Mouse (Mus musculus): Measurements from ENCODE around the gene Wwox. TPM values are rescaled to one million over a fixed set of nuclear protein-coding genes. Genes with fewer than 3 reads are reported as not detected.

Gene Wwox
- polyA plus RNA-seq, 1 experiment from 2014 or later, result 13.3 TPM

DNA sequence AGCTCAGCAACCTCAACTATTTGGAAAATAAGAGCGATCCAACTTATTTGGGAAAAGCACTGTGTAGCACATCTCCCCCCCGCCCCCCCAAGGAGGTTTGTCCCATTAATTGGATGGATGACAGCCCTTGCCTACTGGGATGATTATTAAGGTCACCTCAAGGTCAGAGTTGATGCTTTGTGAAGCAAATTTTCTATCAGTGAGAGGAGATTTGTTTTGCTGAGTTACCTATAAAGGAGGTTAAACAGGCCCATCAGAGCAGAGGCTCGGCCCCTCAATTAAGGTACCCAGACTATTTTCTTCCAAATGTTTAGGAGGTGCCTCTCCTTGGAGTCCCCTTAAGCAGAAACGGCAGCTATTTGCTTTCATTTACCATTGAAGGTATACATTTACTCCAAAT, 247.0 kb downstream of the Wwox start:
- Histone ChIP-seq H3K9ac (ENCODE audit: low read depth, low read length) (no peak overlapping the region), H3K27ac (ENCODE audit: low read length) (no peak overlapping the region), H3K4me2 (ENCODE audit: low read length) (no peak overlapping the region), H3K27me3 (ENCODE audit: control insufficient read depth, insufficient read depth, low read depth, low read length) (no peaks in the 10 kb centered on the region), H3K36me3 (ENCODE audit: control insufficient read depth, insufficient read depth, low read length) (no peaks in the 10 kb centered on the region), H3K4me1 (ENCODE audit: control insufficient read depth, insufficient read depth, low read length) (no peaks in the 10 kb centered on the region; the same call in 1 of the 2 replicates), H3K9me3 (replicated peaks; ENCODE audit: control insufficient read depth, low read length, poor library complexity, severe bottlenecking) (no peaks in the 10 kb centered on the region), H3K4me3 (ENCODE audit: low read depth, low read length) (no peak overlapping the region)
- ATAC-seq, result no peak
- WGBS, result 89% methylated on average over 4 of the region's 4 CpGs

- WGBS, result 85% methylated on average over 11 of the region's 11 CpGs
- Histone ChIP-seq H3K4me2 (ENCODE audit: low read length) (no peak overlapping the region), H3K9ac (ENCODE audit: low read depth, low read length) (no peak overlapping the region), H3K4me3 (ENCODE audit: low read depth, low read length) (no peak overlapping the region), H3K9me3 (replicated peaks; ENCODE audit: control insufficient read depth, low read length, poor library complexity, severe bottlenecking) (no peaks in the 10 kb centered on the region), H3K27ac (ENCODE audit: low read length) (no peak overlapping the region), H3K36me3 (ENCODE audit: control insufficient read depth, insufficient read depth, low read length) (no peaks in the 10 kb centered on the region), H3K4me1 (ENCODE audit: control insufficient read depth, insufficient read depth, low read length) (no peaks in the 10 kb centered on the region), H3K27me3 (ENCODE audit: control insufficient read depth, insufficient read depth, low read depth, low read length) (no peaks in the 10 kb centered on the region)
- no peak for ATAC-seq
These were observed 249.3 kb downstream of the Wwox start for GRCm38 (mm10) chr8:114688732-114689131.

DNA sequence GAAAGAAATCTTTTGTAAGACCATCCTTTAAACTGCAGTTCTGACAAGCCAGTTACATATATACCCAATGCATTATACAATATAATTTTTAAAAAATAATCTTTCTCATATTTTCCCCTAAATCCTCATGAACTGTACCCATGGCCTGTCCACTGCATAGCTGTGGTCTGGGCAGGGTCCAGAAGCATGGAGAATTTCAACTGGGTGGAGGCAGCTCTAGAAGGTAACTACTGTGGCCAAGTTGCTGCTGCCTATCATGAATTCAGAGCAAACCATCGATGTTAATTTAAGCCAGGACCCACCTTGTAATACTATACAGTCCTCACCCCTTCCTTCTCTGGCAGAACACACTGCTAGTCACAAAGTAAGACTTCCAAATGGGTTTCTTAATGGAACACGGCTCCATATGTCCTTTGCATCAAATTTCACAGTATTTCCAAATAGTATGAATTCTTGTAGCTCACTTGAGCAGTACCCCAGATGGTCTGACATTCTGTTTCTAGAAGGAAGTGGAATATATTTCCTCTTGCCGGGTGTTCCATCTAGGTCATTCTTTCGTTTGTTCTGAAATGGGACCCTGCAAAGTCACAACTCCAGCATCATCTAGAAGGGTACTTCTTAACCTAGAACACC, 255.2 kb downstream of the Wwox start:
- Histone ChIP-seq H3K27me3 (ENCODE audit: control insufficient read depth, insufficient read depth, low read depth, low read length) (no peaks in the 10 kb centered on the region), H3K4me2 (ENCODE audit: low read length) (no peak overlapping the region), H3K9ac (ENCODE audit: low read depth, low read length) (no peak overlapping the region), H3K4me3 (ENCODE audit: low read depth, low read length) (no peak overlapping the region), H3K4me1 (ENCODE audit: control insufficient read depth, insufficient read depth, low read length) (no peaks in the 10 kb centered on the region), H3K27ac (ENCODE audit: low read length) (no peak overlapping the region), H3K36me3 (ENCODE audit: control insufficient read depth, insufficient read depth, low read length) (no peaks in the 10 kb centered on the region), H3K9me3 (replicated peaks; ENCODE audit: control insufficient read depth, low read length, poor library complexity, severe bottlenecking) (no peaks in the 10 kb centered on the region)
- ATAC-seq, result no peak
- 91% methylated on average over 4 of the region's 4 CpGs for WGBS

DNA sequence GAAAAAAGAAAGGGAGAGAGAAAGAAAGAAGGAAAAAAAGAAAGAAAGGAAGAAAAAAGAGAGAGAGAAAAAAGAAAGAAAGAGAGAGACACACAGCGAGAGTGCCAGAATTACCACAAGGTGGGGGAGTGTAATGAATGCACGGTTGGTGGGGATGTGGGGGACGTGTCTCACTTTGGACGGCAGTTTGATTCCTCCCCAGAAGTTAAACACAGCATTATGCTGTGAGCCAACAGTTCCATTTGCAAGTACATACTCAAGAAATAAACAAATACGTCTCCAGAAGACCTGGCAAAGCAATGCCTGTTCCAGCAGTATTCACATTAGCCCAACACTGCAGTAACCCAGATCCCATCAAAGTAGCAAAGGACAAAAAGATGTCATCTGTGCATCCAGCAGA, 264.1 kb downstream of the Wwox start:
- Histone ChIP-seq H3K27me3 (ENCODE audit: control insufficient read depth, insufficient read depth, low read depth, low read length) (no peaks in the 10 kb centered on the region), H3K4me2 (ENCODE audit: low read length) (no peak overlapping the region), H3K4me3 (ENCODE audit: low read depth, low read length) (no peak overlapping the region), H3K9ac (ENCODE audit: low read depth, low read length) (no peak overlapping the region), H3K9me3 (replicated peaks; ENCODE audit: control insufficient read depth, low read length, poor library complexity, severe bottlenecking) (no peaks in the 10 kb centered on the region), H3K36me3 (ENCODE audit: control insufficient read depth, insufficient read depth, low read length) (no peaks in the 10 kb centered on the region), H3K4me1 (ENCODE audit: control insufficient read depth, insufficient read depth, low read length) (peaks cover 8% of the 10 kb centered on the region), H3K27ac (ENCODE audit: low read length) (no peak overlapping the region)
- WGBS, result 76% methylated on average over 5 of the region's 5 CpGs
- ATAC-seq, result no peak

- Histone ChIP-seq H3K36me3 (ENCODE audit: control insufficient read depth, insufficient read depth, low read length) (no peaks in the 10 kb centered on the region), H3K4me1 (ENCODE audit: control insufficient read depth, insufficient read depth, low read length) (peaks cover 8% of the 10 kb centered on the region), H3K27me3 (ENCODE audit: control insufficient read depth, insufficient read depth, low read depth, low read length) (no peaks in the 10 kb centered on the region), H3K4me3 (ENCODE audit: low read depth, low read length) (no peak overlapping the region), H3K4me2 (ENCODE audit: low read length) (no peak overlapping the region), H3K27ac (ENCODE audit: low read length) (peak overlapping the region; percentile 50), H3K9ac (ENCODE audit: low read depth, low read length) (0 out of 2 replicates have a peak overlapping the region, but pooled peaks have one; percentile 14), H3K9me3 (replicated peaks; ENCODE audit: control insufficient read depth, low read length, poor library complexity, severe bottlenecking) (no peaks in the 10 kb centered on the region)
- WGBS, result 34% methylated on average over 15 of the region's 15 CpGs
- peak; percentile 48; the same call in 1 of the 2 replicates for ATAC-seq
These were observed 268.2 kb downstream of the Wwox start for GRCm38 (mm10) chr8:114707538-114708138.

DNA sequence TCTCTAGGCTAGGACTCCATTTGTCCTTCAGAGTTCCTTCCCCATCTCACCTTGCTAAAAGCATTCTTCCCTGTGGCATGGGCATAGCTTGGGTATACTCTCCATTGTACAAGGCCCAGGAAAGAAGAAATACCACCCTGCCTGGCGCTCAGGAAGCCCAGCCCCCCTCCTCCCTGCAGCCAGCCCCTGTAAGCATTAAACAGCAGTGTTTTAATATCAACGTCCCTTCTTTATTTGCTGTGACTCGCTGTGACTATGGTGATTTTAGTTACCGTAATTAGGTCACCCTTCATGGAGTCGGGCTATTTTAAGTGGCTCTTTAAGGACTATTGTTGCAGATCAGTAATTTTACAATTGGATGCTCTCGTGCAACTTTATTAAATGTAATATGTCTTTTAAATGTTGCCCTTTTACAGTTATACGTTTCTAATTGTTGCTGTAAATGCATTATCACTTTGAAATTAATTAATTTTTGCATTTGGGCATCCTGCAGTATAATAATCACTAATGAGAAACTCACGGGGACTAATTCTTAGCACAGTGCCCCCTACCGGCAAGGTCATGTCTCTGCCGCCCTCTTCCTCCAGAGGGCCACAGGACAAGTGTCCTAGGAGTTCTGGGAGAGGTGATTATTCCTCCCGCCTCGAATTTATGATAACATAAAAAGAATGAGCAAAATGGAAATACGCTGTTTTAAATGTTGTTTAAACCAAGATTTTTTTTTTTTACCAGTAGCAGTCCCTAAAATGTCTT, 276.0 kb downstream of the Wwox start:
- H3K36me3 ChIP-seq (ENCODE audit: control insufficient read depth, insufficient read depth, low read length), result no peaks in the 10 kb centered on the region
- WGBS, result 59% methylated on average over 13 of the region's 13 CpGs
- H3K4me3 ChIP-seq (ENCODE audit: low read depth, low read length), result no peak overlapping the region
- no peaks in the 10 kb centered on the region for H3K27me3 ChIP-seq (ENCODE audit: control insufficient read depth, insufficient read depth, low read depth, low read length)
- no peaks in the 10 kb centered on the region for H3K9me3 ChIP-seq (replicated peaks; ENCODE audit: control insufficient read depth, low read length, poor library complexity, severe bottlenecking)
- no peak overlapping the region for H3K9ac ChIP-seq (ENCODE audit: low read depth, low read length)
- no peak for ATAC-seq
- no peaks in the 10 kb centered on the region for H3K4me1 ChIP-seq (ENCODE audit: control insufficient read depth, insufficient read depth, low read length)
- H3K27ac ChIP-seq (ENCODE audit: low read length), result no peak overlapping the region
- H3K4me2 ChIP-seq (ENCODE audit: low read length), result no peak overlapping the region

- ATAC-seq, result no peak
- Histone ChIP-seq H3K9ac (ENCODE audit: low read depth, low read length) (no peak overlapping the region), H3K27ac (ENCODE audit: low read length) (no peak overlapping the region), H3K27me3 (ENCODE audit: control insufficient read depth, insufficient read depth, low read depth, low read length) (no peaks in the 10 kb centered on the region), H3K4me3 (ENCODE audit: low read depth, low read length) (no peak overlapping the region), H3K9me3 (replicated peaks; ENCODE audit: control insufficient read depth, low read length, poor library complexity, severe bottlenecking) (no peaks in the 10 kb centered on the region), H3K4me2 (ENCODE audit: low read length) (no peak overlapping the region), H3K36me3 (ENCODE audit: control insufficient read depth, insufficient read depth, low read length) (no peaks in the 10 kb centered on the region), H3K4me1 (ENCODE audit: control insufficient read depth, insufficient read depth, low read length) (no peaks in the 10 kb centered on the region)
- WGBS, result 85% methylated on average over 14 of the region's 14 CpGs
These were observed 277.2 kb downstream of the Wwox start for GRCm38 (mm10) chr8:114716546-114717255.

- WGBS, result 80% methylated on average over 4 of the region's 4 CpGs
- H3K36me3 ChIP-seq (ENCODE audit: control insufficient read depth, insufficient read depth, low read length), result no peaks in the 10 kb centered on the region
- H3K9me3 ChIP-seq (replicated peaks; ENCODE audit: control insufficient read depth, low read length, poor library complexity, severe bottlenecking), result no peaks in the 10 kb centered on the region
- H3K27ac ChIP-seq (ENCODE audit: low read length), result no peak overlapping the region
- no peak overlapping the region for H3K9ac ChIP-seq (ENCODE audit: low read depth, low read length)
- ATAC-seq, result no peak
- no peaks in the 10 kb centered on the region for H3K4me1 ChIP-seq (ENCODE audit: control insufficient read depth, insufficient read depth, low read length)
- H3K4me2 ChIP-seq (ENCODE audit: low read length), result no peak overlapping the region
- no peak overlapping the region for H3K4me3 ChIP-seq (ENCODE audit: low read depth, low read length)
- no peaks in the 10 kb centered on the region for H3K27me3 ChIP-seq (ENCODE audit: control insufficient read depth, insufficient read depth, low read depth, low read length)
These were observed 279.4 kb downstream of the Wwox start for GRCm38 (mm10) chr8:114718821-114719220.

Measured in midbrain, embryonic 16.5 days (tissue).